Mouse (Mus musculus): ENCODE measurements at regions not wholly inside any gene's neighbourhood (a gene's known extent, or its start where the extent isn't known, plus 50 kb on each side); places are given as distances from the start of the nearest gene placed in this dataset.

GRCm38 (mm10) chr10:66919953-66920760 is 175.8 kb upstream of the Jmjd1c start:
- peaks cover 12% of the 10 kb centered on the region for H3K4me1 ChIP-seq (ENCODE audit: control insufficient read depth, insufficient read depth, low read length)
- peak; percentile 48 for DNase-seq
- peak overlapping the region; percentile 25 for H3K4me3 ChIP-seq (replicated peaks; ENCODE audit: extremely low read depth, low read depth, low read length)
- TF ChIP-seq POLR2A (IDR thresholded peaks at IDR 0.05; ENCODE audit: borderline replicate concordance, extremely low read depth, low read depth, low read length), result no peak
- no peak for TF ChIP-seq CTCF (IDR thresholded peaks at IDR 0.05; ENCODE audit: insufficient read depth, low read length)
- 5% methylated on average over 14 of the region's 14 CpGs for WGBS

GRCm38 (mm10) chr10:66920761-66921684 is 174.9 kb upstream of the Jmjd1c start:
- H3K4me1 ChIP-seq (ENCODE audit: control insufficient read depth, insufficient read depth, low read length), result peaks cover 12% of the 10 kb centered on the region
- DNase-seq, result peak; percentile 90
- peak overlapping the region; percentile 3 for H3K4me3 ChIP-seq (replicated peaks; ENCODE audit: extremely low read depth, low read depth, low read length)
- TF ChIP-seq CTCF (IDR thresholded peaks at IDR 0.05; ENCODE audit: insufficient read depth, low read length), result no peak
- WGBS, result 11% methylated on average over 27 of the region's 27 CpGs

- no peak for TF ChIP-seq POLR2A (IDR thresholded peaks at IDR 0.05; ENCODE audit: borderline replicate concordance, extremely low read depth, low read depth, low read length)
- no peak for TF ChIP-seq CTCF (IDR thresholded peaks at IDR 0.05; ENCODE audit: insufficient read depth, low read length)
- no peak overlapping the region for H3K4me3 ChIP-seq (replicated peaks; ENCODE audit: extremely low read depth, low read depth, low read length)
- WGBS, result 41% methylated on average over 6 of the region's 6 CpGs
- no peak for DNase-seq
- H3K4me1 ChIP-seq (ENCODE audit: control insufficient read depth, insufficient read depth, low read length), result peaks cover 12% of the 10 kb centered on the region
These were observed 174.1 kb upstream of the Jmjd1c start for GRCm38 (mm10) chr10:66921776-66922175.

GRCm38 (mm10) chr10:66922314-66922713 is 173.6 kb upstream of the Jmjd1c start:
- H3K4me1 ChIP-seq (ENCODE audit: control insufficient read depth, insufficient read depth, low read length), result peaks cover 12% of the 10 kb centered on the region

GRCm38 (mm10) chr10:66923947-66924346 is 172.0 kb upstream of the Jmjd1c start:
- TF ChIP-seq CTCF (IDR thresholded peaks at IDR 0.05; ENCODE audit: insufficient read depth, low read length) (no peak), POLR2A (IDR thresholded peaks at IDR 0.05; ENCODE audit: borderline replicate concordance, extremely low read depth, low read depth, low read length) (no peak)
- Histone ChIP-seq H3K4me3 (replicated peaks; ENCODE audit: extremely low read depth, low read depth, low read length) (no peak overlapping the region), H3K4me1 (ENCODE audit: control insufficient read depth, insufficient read depth, low read length) (peaks cover 12% of the 10 kb centered on the region)
- 94% methylated on average over 7 of the region's 7 CpGs for WGBS
- DNase-seq, result no peak

More at GRCm38 (mm10) chr10:66922314-66922713, 173.6 kb upstream of the Jmjd1c start:
- WGBS, result 60% methylated on average over 6 of the region's 6 CpGs
- TF ChIP-seq CTCF (IDR thresholded peaks at IDR 0.05; ENCODE audit: insufficient read depth, low read length), result no peak
- no peak for TF ChIP-seq POLR2A (IDR thresholded peaks at IDR 0.05; ENCODE audit: borderline replicate concordance, extremely low read depth, low read depth, low read length)
- DNase-seq, result no peak
- H3K4me3 ChIP-seq (replicated peaks; ENCODE audit: extremely low read depth, low read depth, low read length), result no peak overlapping the region

GRCm38 (mm10) chr10:66924418-66924817 is 171.5 kb upstream of the Jmjd1c start:
- 68% methylated on average over 16 of the region's 16 CpGs for WGBS
- no peak for DNase-seq
- peaks cover 12% of the 10 kb centered on the region for H3K4me1 ChIP-seq (ENCODE audit: control insufficient read depth, insufficient read depth, low read length)
- H3K4me3 ChIP-seq (replicated peaks; ENCODE audit: extremely low read depth, low read depth, low read length), result no peak overlapping the region
- no peak for TF ChIP-seq CTCF (IDR thresholded peaks at IDR 0.05; ENCODE audit: insufficient read depth, low read length)
- no peak for TF ChIP-seq POLR2A (IDR thresholded peaks at IDR 0.05; ENCODE audit: borderline replicate concordance, extremely low read depth, low read depth, low read length)

GRCm38 (mm10) chr10:66925553-66926127 is 170.3 kb upstream of the Jmjd1c start:
- TF ChIP-seq POLR2A (IDR thresholded peaks at IDR 0.05; ENCODE audit: borderline replicate concordance, extremely low read depth, low read depth, low read length) (no peak), CTCF (IDR thresholded peaks at IDR 0.05; ENCODE audit: insufficient read depth, low read length) (no peak)
- peaks cover 8% of the 10 kb centered on the region; the same call in 1 of the 2 replicates for H3K4me1 ChIP-seq (ENCODE audit: control insufficient read depth, insufficient read depth, low read length)
- H3K4me3 ChIP-seq (replicated peaks; ENCODE audit: extremely low read depth, low read depth, low read length), result no peak overlapping the region
- no peak for DNase-seq
- 60% methylated on average over 6 of the region's 6 CpGs for WGBS

- 74% methylated on average over 2 of the region's 2 CpGs for WGBS
- no peak for TF ChIP-seq POLR2A (IDR thresholded peaks at IDR 0.05; ENCODE audit: borderline replicate concordance, extremely low read depth, low read depth, low read length)
- TF ChIP-seq CTCF (IDR thresholded peaks at IDR 0.05; ENCODE audit: insufficient read depth, low read length), result no peak
- H3K4me1 ChIP-seq (ENCODE audit: control insufficient read depth, insufficient read depth, low read length), result peaks cover 3% of the 10 kb centered on the region
- H3K4me3 ChIP-seq (replicated peaks; ENCODE audit: extremely low read depth, low read depth, low read length), result no peak overlapping the region
- DNase-seq, result no peak
These were observed 168.3 kb upstream of the Jmjd1c start for GRCm38 (mm10) chr10:66927651-66928050.

All from lung, adult 2 months (tissue).